Mouse (Mus musculus) heart, adult 9 months (tissue): ENCODE data around the gene Clstn1.

ENCODE experiments used
- DNase-seq, 2 experiments: peaks; one replicate each; pipeline ENCODE4 v3.0.0; 2022; ENCODE audit warnings: low spot score in 2 of 2

Gene Clstn1

GRCm38 (mm10) chr4:149586044-149586782 is at the start of gene Clstn1:
TSS of gene Clstn1 (plus strand) at chr4:149586468.
- peak; percentile 49 to 61 for DNase-seq

- peak; percentile 57 to 68 for DNase-seq
Observed at GRCm38 (mm10) chr4:149539441-149539840, 46.8 kb upstream of the Clstn1 start.

- DNase-seq, result no peak
Observed at GRCm38 (mm10) chr4:149541935-149542334, 44.3 kb upstream of the Clstn1 start.

GRCm38 (mm10) chr4:149542431-149542830 is 43.8 kb upstream of the Clstn1 start:
- DNase-seq, result no peak

- DNase-seq, result peak; percentile 61 to 83
Observed at GRCm38 (mm10) chr4:149542927-149543553, 43.2 kb upstream of the Clstn1 start.

- no peak for DNase-seq
Observed at GRCm38 (mm10) chr4:149544892-149545291, 41.4 kb upstream of the Clstn1 start.

- DNase-seq, result no peak
Observed at GRCm38 (mm10) chr4:149546797-149547444, 39.3 kb upstream of the Clstn1 start.

- DNase-seq, result no peak
Observed at GRCm38 (mm10) chr4:149547523-149547922, 38.7 kb upstream of the Clstn1 start.

- peak; percentile 71 to 85 for DNase-seq
Observed at GRCm38 (mm10) chr4:149549221-149549925, 36.9 kb upstream of the Clstn1 start.

- no peak for DNase-seq
Observed at GRCm38 (mm10) chr4:149550866-149551265, 35.4 kb upstream of the Clstn1 start.

GRCm38 (mm10) chr4:149551696-149552095 is 34.6 kb upstream of the Clstn1 start:
- DNase-seq, result no peak

- no peak for DNase-seq
Observed at GRCm38 (mm10) chr4:149553834-149554233, 32.4 kb upstream of the Clstn1 start.

- DNase-seq, result no peak
Observed at GRCm38 (mm10) chr4:149556111-149556510, 30.2 kb upstream of the Clstn1 start.

- DNase-seq, result no peak
Observed at GRCm38 (mm10) chr4:149557905-149558304, 28.4 kb upstream of the Clstn1 start.

- no peak for DNase-seq
Observed at GRCm38 (mm10) chr4:149558389-149558788, 27.9 kb upstream of the Clstn1 start.

- no peak for DNase-seq
Observed at GRCm38 (mm10) chr4:149561392-149561791, 24.9 kb upstream of the Clstn1 start.

GRCm38 (mm10) chr4:149561986-149562904 is 24.0 kb upstream of the Clstn1 start:
- peak; percentile 80 to 83 for DNase-seq

GRCm38 (mm10) chr4:149562905-149563347 is 23.3 kb upstream of the Clstn1 start:
- DNase-seq, result peak in 1 of 2 experiments; percentile 43

- no peak for DNase-seq
Observed at GRCm38 (mm10) chr4:149563941-149564361, 22.3 kb upstream of the Clstn1 start.

GRCm38 (mm10) chr4:149564452-149565407 is 21.5 kb upstream of the Clstn1 start:
- peak; percentile 79 to 85 for DNase-seq
